Mouse (Mus musculus): ENCODE data around the gene Gm17402.

Gm17402 gene

DNA sequence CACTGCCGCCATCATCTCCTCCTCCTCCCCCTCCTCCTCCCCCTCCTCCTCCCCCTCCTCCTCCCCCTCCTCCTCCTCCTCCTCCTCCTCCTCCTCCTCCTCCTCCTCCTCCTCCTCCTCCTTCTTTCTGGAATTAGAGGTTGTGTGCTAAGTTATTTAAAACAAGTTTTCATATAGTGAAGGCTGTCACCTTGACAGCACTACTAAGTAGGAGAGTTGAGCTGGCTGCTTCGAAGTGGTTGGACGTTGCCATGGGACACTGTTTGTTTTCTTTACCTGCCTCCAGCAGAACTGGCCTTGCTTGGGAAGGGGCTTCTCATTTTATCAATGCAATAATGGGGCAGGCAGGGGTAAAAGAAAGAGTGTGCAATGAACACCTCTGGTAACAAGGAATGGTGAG lies at the start of gene Gm17402:
Gene Gm17402, minus strand, starts transcription at position 101 of the 400 bp plus-strand sequence.
- no peak for DNase-seq

DNA sequence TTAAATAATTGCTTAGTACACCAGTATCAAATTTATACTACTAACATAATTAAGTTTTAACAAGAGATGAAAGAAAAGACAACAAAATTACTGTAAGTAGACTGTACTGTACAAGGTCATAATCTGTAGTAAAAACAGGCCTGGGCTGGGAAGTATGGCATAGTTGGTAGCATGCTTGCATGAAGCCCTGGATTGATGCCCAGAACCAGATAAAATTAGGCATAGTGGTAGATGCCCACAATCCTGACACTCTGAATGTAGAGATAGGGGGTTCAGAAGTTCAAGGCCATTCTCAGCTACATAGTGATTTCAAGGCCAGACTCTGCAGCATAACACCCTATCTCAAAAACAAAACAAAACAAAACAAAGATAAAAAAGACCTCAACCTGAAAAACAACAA lies 3.3 kb upstream of the Gm17402 start:
- no peak for DNase-seq

DNA sequence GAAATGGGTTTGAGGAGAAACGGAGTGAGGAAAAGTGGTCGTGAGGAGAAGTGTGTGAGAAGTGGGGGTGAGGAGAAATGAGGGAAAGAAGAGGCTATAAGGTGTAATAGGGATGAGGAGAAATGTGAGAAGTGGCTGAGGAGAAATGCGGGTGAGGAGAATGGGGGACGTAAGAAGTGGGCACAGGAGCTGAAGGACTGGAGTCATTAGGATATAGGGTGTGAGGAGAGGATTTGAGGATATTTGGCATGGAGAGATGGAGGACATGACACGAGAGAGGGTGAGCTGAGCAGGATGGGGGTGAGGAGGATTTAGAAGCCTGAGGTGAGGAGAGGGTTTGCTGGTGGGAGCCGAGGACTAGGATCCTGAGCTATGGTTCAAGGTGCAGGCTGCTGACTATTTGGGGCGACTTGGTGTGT lies 594 bp downstream of the Gm17402 start:
- DNase-seq = no peak

DNA sequence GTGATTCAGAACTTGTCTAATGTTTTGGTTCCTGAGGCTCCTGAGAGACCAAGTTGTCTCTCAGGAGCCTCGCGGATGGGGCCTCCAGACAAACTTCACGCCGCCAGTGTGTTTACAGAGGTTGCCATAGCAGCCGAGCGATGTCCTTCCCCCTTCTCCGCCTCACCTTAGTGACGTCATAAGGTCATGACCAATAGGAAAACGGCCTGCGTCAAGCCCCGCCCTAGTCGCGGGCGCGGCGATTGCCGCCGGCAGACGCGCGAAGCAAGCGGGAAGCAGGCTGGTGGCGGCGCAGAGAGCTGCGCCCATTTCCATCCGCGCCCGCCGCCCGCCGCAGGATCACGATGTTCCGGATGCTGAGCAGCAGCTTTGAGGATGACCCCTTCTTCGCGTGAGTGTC lies 1.1 kb downstream of the Gm17402 start, which contains the start of gene Mlf1:
Gene Mlf1, plus strand, starts transcription at position 226 of the 400 bp plus-strand sequence.
- peak; percentile 86 for DNase-seq

DNA sequence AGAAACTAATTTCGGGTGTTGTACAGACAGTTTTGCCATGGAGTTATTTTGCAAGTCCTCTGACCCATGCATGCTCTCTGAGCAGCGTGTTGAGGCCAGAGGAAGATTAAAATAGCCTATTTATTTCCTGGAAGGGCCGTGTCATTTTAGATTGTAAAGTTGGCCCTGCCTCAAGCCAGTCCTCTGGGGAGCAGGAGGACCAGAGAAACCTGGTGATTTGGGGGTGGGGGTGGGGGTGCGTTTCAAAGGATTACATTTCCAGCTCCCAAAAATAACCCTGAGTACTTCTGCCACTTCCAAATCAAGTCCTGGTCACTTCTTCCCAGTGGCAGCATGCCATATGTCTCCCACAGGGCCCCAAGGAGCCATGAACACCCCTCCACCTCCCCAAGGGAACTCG lies 2.2 kb downstream of the Gm17402 start:
- DNase-seq = no peak

DNA sequence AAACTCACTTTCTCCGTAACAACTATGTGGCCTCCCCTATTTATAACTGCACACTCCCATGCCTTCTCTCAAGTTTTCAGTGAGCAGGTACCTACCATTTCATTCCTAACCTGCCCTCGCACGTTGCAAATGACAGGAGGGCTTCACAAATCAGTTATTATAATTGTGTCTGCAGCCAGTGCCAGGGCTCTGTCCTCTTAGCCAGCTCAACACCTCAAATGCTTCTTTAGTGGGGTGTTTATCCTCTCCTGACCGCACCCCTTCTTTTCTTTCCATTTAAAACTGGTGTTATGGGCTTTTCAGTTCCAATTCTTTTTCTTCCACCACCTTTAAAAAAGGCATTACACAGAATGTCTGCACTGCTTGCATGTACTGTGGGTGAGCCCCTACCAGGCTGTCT lies 2.8 kb downstream of the Gm17402 start:
- DNase-seq = no peak

DNA sequence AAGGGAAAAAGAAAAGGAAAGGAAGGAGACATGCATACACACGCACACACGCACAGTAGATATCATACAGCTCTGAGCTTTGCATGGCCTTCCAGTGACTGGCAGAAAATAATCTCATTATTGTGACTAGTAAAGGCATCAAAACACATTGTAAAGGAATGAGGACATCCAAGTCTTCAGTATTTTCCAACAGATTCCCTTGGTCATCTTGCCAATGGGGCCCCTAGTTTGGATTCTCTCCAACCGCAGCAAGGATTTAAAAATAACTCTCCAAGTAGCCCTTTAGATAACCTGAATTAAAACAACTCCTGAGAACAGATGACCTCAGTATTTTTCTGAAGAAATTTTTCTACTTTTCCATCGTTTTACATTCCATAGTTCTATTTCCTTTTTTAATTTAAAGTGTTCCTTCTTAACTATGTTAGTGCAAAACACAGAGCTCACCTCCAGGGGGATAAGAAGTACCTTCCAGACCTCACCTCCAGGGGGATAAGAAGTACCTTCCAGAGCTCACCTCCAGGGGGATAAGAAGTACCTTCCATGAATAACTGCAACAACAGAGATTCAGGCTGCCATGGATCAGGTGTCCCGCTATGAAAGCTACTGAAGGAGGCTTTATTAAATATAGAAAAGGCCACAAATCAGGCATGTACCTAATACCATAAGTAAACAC lies 5.4 kb downstream of the Gm17402 start:
- DNase-seq = no peak

DNA sequence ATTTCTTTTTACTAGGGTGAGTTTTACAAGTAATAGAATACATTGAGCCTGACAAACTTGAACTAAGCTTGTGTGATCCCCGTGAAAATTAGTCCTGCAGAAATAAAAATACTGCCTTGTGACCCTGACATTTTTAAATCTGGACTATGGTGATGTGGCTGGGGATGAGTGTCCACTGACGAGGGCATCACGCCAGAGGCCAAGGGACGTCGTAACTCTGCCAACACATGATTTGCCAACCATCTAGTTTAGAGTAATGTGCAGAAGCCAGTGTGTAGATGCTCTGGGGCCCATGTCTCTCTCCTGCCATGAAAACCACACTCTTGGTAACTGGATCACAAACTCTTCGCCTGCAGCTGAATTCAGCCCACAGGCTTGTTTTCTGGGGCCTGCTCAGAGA lies 7.5 kb downstream of the Gm17402 start:
- DNase-seq = no peak

DNA sequence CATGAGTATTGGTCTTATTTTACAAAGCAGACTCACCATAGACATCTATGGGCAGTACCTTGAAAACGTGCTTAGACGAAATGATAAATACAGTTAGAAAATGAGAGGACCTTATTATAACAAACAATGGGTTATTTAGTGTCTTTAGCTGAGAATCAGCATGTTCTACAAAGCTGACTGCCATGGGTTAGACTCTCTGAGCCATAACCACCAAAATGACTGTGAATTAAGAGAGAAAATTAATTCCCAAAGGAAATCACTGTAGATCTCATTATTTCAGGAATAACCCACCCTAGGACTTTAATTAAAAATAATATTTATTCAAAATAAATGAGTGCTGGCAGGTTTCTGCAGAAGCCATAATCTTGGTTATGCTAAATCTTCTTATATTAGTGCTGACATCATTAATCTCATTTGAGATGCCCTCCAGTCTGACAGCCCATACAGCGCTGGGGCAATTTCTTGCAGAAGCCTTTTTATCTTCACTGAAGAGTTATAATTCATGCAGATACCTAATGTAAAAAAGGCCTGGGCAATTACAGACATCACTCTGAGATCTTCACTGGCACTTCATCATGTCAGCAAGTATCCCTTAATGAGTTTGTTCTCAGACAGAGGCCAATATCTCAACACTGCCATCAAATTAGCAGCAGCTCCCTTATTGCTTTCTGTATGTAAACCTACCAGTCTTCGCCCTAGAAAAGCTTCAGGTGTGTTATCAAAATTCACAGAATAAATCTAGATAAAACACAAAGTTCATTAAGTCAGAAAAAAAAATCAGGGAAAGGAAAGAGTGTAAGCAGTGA lies 8.7 kb downstream of the Gm17402 start:
- DNase-seq = no peak

DNA sequence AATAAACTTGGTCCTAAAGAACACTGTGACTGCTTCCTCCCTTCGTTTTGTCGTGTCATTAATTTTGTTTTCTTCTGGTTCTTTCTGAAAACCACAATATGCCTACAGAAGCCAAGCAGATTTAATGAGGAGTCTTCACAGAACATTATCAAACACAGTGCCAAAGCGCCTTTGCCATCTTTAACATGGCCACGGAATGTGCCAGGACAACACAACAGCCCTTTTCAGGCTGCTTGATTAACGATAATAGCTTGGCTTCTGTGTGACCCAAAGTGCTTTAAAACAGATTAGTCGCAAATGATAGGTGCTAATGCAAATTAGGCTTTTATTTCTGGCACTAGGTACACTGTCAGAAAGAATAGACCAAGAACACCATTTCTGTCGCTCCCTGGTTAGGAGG lies 16.6 kb downstream of the Gm17402 start:
- DNase-seq = no peak

DNA sequence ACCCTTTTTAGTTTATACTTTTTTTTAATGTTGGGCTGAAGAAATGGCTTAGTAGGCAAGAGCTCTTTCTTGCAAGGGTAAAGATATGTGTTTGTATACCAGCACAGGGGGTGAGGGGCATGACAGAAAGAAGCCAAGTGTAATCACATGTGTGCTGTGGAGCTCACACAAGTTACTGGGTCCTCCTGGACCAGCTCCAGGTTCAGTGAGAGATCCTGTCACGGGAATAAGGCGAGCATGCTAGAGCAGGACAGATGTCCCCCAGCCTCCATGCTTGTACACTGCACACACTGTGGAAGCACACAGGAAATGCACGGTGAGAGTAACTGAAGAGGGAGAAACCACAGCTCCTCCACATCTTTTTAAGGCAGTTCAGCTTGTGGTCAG lies 22.2 kb downstream of the Gm17402 start:
- DNase-seq = no peak

DNA sequence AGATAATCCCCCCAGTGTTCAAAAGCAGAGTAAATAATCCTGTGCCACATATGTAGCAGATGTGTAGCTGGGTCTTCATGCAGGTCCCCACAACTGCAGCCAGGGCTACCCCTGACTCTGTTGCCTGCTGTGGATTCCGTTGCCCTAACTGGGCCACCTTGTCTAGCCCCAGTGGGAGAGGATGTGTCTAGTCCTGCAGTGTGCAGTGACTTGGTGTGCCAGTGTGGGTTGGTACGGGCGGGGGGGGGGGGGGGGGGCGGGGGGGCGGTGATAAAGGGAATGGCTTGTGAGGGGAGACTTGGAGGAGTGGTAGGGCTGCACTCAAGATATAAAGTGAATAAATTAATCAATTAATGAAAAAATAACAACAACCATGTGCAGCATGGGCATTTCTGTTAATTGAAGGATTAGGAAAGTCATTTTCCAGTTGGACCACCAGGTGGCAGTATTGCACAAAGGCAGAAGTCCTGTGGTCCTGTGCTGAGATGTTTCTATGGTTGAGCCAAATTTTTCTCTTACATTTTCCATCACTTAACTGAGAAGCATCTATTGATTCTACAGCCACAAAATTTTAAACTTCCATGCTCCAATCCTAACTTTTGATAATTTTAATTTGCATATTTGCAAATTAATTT lies 22.7 kb downstream of the Gm17402 start:
- peak; percentile 33 for DNase-seq

DNA sequence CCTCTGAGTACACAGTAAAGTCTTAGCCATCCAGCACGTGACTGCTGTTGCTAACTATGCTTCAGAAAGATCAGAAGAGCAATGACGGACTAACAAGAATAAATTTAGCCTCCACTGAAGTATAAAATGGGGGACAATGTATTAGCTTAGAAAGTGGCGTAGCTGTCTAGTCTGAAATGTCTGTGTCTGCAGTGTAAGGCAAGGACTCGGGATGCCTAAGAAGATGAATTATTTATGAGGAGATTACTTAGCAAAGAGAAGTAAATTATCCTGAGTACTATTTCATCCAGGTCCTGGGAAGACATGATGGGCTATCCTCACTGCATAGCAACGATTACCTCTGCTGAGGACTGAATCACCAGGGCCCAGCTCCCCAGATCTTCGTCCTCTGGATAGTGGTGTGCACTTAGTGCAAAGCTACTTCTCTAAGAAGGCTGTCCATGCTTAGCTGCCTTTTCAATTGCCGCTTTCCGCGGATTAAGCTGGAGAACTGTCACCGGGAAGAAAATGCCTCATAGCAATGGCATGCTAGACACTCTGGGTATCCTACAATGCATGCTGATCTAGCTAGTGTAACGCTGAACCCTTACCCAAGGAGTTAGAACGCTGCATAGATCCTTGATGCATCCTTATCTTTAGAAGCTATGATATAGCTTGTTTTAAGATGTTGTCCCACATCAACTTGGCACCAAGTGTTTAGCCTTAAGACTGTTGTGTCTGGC lies 23.4 kb downstream of the Gm17402 start:
- DNase-seq = no peak

DNA sequence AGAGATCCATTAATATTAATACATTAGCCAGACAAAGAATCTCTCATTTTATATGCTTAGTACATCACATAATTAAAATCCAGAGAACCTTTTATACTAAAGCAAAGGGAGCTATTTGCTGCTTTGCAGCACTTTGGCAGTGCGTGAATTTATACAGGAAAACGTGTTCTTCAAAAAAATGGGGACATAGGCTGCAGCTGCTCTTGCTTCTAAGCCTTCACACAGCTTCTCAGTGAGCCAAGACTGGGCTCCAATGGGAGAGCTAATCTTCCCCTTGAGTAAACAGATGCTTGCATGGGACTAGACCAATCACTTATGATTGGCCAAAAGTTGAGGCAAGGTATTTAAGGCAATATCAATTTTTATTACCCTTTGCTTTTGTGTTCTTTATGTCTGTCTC lies 28.3 kb downstream of the Gm17402 start:
- DNase-seq = no peak

DNA sequence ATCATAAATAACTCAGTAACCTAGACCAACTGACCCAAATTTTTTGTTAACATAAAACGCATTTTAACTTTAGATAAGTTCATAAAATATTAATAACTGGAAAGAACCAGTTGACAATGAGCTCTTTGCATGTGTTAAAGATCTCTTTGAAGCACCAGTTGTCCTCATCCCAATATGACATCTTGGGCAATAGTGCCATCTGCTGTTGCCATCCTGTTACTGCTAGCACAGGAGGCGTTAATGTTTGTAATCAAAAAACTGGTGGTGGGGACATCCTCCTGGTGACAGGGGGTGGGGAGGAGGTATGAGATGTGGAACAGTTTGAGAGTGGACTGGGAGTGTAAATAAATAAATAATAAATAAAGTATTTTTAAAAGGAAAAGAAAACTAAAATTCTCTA lies 30.4 kb downstream of the Gm17402 start:
- DNase-seq = peak; percentile 45

DNA sequence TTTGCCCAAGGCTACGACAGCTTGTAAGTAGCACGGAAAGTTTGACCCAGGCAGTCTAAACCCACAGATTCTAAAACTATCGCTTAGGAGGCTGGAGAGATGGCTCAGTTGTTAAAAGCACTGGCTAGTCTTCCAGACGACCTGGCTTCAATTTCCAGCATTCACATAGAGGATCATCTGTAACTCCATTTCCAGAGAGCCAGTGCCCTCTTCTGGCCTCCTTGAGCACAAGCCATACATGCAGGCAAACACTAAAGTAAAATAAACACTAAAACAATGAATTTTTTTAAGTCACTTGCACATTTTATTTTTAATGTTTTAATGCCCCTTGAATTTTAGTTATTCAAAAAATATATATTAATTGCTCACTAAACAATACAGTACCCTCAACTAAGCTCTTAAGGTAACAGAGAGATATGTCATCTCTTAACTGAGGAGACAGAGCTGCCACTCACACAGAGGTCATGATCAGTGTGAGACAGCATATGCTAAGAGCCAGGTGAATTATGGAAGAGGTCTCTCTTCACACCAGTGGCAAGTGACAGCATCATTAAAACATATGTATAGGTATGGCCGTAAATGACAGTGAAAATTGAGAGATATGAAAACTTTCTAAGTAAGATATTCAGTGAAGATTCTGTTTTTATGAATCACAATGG lies 31.8 kb downstream of the Gm17402 start:
- DNase-seq = no peak

DNA sequence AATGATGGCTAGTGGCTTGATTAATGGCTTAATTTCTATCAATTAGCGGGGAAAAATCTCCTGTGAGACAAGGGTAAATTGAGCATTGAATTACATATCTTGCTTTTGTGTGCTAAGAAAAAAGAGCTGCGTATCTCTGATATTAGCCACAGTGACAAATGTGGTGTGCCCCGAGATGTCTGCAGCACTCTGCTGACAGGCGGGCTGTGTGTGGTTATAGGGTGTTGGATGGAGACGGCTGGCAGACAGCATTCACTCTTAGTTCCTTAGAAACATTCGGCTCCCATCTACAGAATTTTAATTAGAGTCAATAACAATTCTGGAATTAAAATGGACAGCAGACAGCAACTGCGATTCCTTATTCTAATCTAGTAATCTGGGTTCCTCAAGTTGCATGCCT lies 34.0 kb downstream of the Gm17402 start:
- no peak for DNase-seq

DNA sequence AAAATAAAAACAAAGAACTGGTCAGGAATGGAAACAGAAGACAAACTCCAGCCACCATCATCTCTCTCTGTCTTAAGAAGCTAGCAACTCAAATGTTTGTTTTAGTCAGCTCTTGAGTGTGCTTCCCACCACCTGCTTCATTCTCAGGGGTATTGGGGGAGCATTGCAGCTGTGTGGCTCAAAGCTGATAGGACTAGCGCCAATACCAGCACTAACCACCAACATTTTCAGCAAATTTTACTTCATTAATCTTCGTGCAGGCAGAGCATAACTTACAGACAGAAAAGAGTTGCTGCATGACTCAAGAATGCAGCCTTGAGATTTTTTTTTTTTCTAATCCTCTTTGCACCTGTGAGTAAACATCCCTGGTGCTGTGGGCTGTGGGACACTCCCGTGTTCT lies 35.4 kb downstream of the Gm17402 start:
- DNase-seq = no peak

DNA sequence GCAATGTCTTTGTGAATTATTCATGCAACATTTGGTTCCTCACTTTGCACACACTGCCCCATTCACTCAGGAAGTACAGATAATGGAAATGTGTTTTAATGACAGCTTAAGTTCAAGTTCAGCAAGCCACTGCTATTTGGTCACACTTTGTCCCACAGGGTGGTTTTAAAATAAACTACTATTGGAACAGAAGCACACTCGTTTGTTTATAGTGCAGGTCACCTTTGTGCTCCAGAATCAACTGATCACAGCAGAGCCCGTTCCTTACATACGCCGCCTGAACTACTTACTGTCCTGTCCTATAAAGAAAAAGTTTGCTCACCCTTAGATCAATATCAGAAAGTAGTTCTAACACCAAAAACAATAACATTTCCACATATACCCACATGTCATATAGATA lies 52.5 kb downstream of the Gm17402 start:
- DNase-seq = no peak

All from thymus, postnatal 25 days (tissue).